Mouse (Mus musculus) spleen, adult 12 weeks (tissue): ENCODE measurements around the gene Mpv17l2.

ENCODE experiments used
- DNase-seq: peaks from one replicate; pipeline ENCODE4 v3.0.0; 2022; ENCODE audit warnings: low spot score

The Mpv17l2 gene

DNA sequence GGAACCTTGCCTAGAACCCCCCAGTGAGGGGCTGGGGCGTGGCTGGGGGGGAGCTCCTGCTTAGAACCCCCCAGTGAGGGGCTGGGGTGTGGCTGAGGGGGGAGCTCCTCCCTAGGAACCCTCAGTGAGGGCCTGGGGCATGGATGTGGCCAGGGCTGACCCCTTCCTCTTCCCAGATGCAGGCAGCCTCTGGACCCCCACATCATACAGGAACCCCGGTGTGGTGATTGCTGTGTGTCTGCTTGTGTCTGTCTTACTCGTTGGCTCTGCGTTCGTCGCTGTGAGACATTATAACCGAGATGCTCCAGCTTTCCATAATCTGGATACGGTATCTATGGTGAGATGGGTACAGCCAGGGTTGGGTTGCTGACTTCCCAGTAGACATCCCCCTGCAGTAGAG is 39.1 kb downstream of the Mpv17l2 start:
- DNase-seq, result no peak

GRCm38 (mm10) chr8:70720739-70721138 is 40.0 kb downstream of the Mpv17l2 start:
- peak; percentile 75 for DNase-seq

DNA sequence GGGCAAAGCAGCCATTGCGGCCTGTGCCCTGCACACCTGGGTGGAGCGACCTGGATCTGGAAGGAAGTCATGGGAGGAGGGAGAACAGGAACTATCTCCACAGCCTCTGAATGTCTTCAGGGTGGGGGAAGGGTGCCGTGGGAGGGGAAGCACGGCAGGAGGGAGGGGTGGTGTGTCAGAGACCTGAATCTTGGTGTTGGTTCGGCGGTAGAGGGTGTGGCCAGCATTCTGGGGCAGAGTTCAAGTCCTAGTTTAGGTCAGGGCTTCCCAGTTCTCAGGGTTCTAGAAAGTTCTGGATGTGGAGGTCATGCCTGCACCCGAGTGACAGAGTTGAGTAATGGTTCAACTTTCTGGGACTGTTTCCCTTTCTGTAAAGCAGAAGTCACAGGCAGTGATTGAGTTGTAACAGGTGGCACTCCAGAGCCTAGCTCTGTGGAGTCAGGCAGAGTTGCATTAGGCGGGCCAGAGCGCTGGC is 40.9 kb downstream of the Mpv17l2 start:
- no peak for DNase-seq

GRCm38 (mm10) chr8:70718297-70718696 is 42.4 kb downstream of the Mpv17l2 start, which contains the start of gene Gm3336:
Gm3336 (plus strand) TSS chr8:70718543.
- peak; percentile 52 for DNase-seq

- DNase-seq, result no peak
These were observed 44.0 kb downstream of the Mpv17l2 start for GRCm38 (mm10) chr8:70716521-70717400.

GRCm38 (mm10) chr8:70715086-70715485 is 45.7 kb downstream of the Mpv17l2 start:
- DNase-seq, result no peak

DNA sequence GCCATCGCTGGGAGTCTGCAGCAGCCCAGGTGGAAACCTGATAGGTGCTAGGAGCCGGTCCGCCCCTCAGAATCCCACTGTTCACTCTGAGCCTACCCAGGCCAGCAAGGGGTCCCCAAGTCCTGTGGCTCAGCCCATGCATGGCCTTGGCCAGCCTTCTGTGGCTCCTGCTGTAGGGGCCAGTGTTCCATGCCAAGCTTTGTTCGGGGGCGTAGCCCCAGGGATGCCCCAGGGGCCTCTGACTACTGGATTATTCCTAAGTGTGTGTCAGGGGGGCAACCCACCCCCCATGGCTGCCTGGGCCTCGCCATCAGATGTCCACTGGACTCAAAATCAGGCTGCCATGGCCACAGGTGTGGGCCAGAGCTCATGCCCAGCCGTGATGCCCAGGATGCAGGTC is 46.8 kb downstream of the Mpv17l2 start:
- DNase-seq, result no peak

DNA sequence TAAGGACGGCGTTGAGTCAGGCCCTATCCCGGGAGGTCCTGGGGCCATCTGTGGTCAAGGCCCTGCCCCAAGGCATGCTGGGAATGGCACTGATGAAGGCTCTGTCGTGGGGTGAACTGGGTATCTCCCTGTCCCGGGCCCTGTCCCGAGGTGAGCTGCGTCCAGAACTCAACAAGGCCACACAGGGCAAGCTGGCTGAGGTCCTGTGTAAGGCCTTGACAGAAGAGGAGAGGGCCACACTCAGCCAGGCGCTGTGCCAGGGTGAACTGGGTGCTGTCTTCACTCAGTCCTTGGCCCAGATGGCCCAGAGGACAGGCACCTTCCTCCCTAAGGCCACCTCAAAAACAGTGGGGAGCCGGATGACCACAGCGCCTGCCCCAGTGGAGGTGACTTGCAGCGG is 49.7 kb downstream of the Mpv17l2 start:
- DNase-seq, result no peak

DNA sequence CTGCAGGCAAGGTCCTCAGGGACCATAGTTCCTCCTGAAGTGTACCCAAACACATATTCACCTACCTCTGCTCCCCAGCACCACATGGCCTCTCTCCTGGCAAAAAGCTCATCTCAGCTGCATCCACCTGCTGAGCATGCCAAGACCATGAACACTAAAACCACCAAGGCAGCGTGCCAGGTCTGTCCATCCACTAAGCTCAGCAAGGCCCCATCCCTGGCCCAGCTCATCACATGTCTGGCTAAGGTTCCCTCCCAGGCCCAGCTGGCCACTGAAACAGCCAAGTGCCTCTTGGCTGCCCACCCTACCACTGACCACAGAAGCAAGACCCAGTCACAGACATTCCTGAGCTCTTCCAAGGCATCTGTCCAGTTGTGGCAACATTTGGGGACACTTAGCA is 50.5 kb downstream of the Mpv17l2 start:
- no peak for DNase-seq

GRCm38 (mm10) chr8:70709794-70710193 is 51.0 kb downstream of the Mpv17l2 start:
- no peak for DNase-seq
